In the genomic region with DNA sequence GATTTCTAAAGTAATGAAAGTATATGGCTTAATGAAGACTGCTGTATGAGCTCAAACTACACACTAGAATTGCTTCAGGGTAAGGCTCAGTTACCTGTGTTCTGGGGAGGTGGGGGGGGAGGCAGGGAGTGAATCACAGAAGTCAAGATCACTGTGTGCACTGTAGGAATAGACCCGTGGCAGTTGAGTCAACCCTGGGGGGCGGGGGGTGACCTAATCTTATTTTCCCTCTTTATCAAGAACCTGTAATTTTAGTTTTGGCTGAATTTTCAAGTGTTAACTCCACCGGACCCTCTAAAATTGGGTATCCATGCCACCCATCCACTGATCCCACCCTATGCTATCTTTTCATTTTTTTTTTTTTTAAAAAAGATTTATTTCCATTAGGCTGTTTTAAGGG, we compare ENCODE assay signal across 8 mouse cellular contexts. TPM values are rescaled to one million over a fixed set of nuclear protein-coding genes. Genes with fewer than 3 reads are reported as not detected.
DNase-seq lines count a peak whose midpoint lies in the region; ATAC-seq and TF ChIP-seq lines count a peak whose summit lies in the region.

No protein-coding gene starts in this region.

- TF ChIP-seq CTCF in liver, postnatal 0 days (IDR thresholded peaks at IDR 0.05; ENCODE audit: low read depth): no peak

- 39% methylated on average over 3 of the region's 3 CpGs for WGBS in liver, postnatal 0 days (ENCODE audit: insufficient replicate concordance)

- H3K4me3 ChIP-seq in liver, postnatal 0 days (ENCODE audit: low read depth, low read length): no peak overlapping the region

- TF ChIP-seq EP300 in liver, postnatal 0 days (IDR thresholded peaks at IDR 0.05; ENCODE audit: low read depth): no peak

- H3K9me3 ChIP-seq in liver, postnatal 0 days (ENCODE audit: low read length): no peaks in the 10 kb centered on the region

- peak; percentile 20 for DNase-seq in cerebellum, adult 9-10 months
- DNase-seq in cerebellum, postnatal 36 days: no peak
- peak; percentile 14 for DNase-seq in thymus, postnatal 4 days
- DNase-seq in thymus, postnatal 25 days: no peak
- no peak for DNase-seq in liver, postnatal 0 days
- DNase-seq in MN1 (ENCODE audit: low spot score): no peak
- no peak for DNase-seq in layer of hippocampus, postnatal 25 days (ENCODE audit: extremely low spot score in 1 of 2, low spot score in 1 of 2)

- ATAC-seq in liver, postnatal 0 days: no peak
- no peak for ATAC-seq in granulocyte monocyte progenitor cell, adult 5-6 weeks (replicated peaks; ENCODE audit: poor library complexity, severe bottlenecking)

- peaks cover 11% of the 10 kb centered on the region; the same call in 1 of the 2 replicates for H3K27me3 ChIP-seq in liver, postnatal 0 days (ENCODE audit: insufficient read depth, low read length)

- H3K9ac ChIP-seq in liver, postnatal 0 days (replicated peaks): no peak overlapping the region

- H3K4me2 ChIP-seq in liver, postnatal 0 days (ENCODE audit: low read depth, low read length): peak overlapping the region; percentile 92

- H3K36me3 ChIP-seq in liver, postnatal 0 days (replicated peaks; ENCODE audit: insufficient read depth, low read length): no peaks in the 10 kb centered on the region

- H3K27ac ChIP-seq in liver, postnatal 0 days (ENCODE audit: low read depth): no peak overlapping the region

- H3K4me1 ChIP-seq in liver, postnatal 0 days (ENCODE audit: insufficient read depth): no peaks in the 10 kb centered on the region

RNA-seq across cellular contexts. Expression of a gene that starts 0.9 kb away (rescaled TPM):
- 0.62 and 0.64 TPM in 2 replicates for polyA plus RNA-seq in liver, postnatal 0 days (2015; fragmentation: Nextera tagmentation; extraction: Ambion mirVana)
- total RNA-seq in granulocyte monocyte progenitor cell, adult 5-6 weeks (2014; fragmentation: Nextera tagmentation): 0.71 and 2.1 TPM in 2 replicates
- total RNA-seq in granulocyte monocyte progenitor cell, adult 5-6 weeks (2017): 0.10 and 0.39 TPM in 2 replicates
- total RNA-seq in layer of hippocampus, postnatal 25 days (2021): 10 to 100 TPM; 27.3 to 32.7 TPM

Comparison
In these comparisons a context has a peak if more than half of its experiments do, and no peak if none do; other contexts are left out.
1. DNase-seq: peak in cerebellum, adult 9-10 months (single experiment) and thymus, postnatal 4 days (single experiment); none in cerebellum, postnatal 36 days (0 of 2), thymus, postnatal 25 days (single experiment), liver, postnatal 0 days (single experiment), MN1 (single experiment) and layer of hippocampus, postnatal 25 days (0 of 2).
2. RNA of a gene that starts 0.9 kb away (total RNA-seq): 27.3 to 32.7 TPM in layer of hippocampus, postnatal 25 days; 0.10 to 2.1 TPM in granulocyte monocyte progenitor cell, adult 5-6 weeks; every median in the first group is over 4 times any median in the second.